Mouse (Mus musculus) layer of hippocampus, adult 11-12 months (tissue): ENCODE results near the gene Grin2b.
"Not testable (repeated sequence)": the region's sequence is repeated elsewhere in the genome, so short reads cannot be mapped to it uniquely, and the experiment has no call there.

Experiments used
- DNase-seq: peaks from one replicate; pipeline ENCODE4 v3.0.0; 2022; ENCODE audit warnings: low spot score

Gene Grin2b

GRCm38 (mm10) chr6:135904391-135904790 is 268.9 kb downstream of the Grin2b start:
- no peak for DNase-seq

GRCm38 (mm10) chr6:135900410-135900809 is 272.9 kb downstream of the Grin2b start:
- DNase-seq, result no peak

- peak; percentile 71 for DNase-seq
Observed at GRCm38 (mm10) chr6:135899225-135899624, 274.1 kb downstream of the Grin2b start.

- DNase-seq, result no peak
Observed at GRCm38 (mm10) chr6:135894793-135895228, 278.5 kb downstream of the Grin2b start.

- DNase-seq, result no peak
Observed at GRCm38 (mm10) chr6:135882611-135883010, 290.7 kb downstream of the Grin2b start.

GRCm38 (mm10) chr6:135876163-135876726 is 297.1 kb downstream of the Grin2b start:
- no peak for DNase-seq

GRCm38 (mm10) chr6:135874626-135875025 is 298.7 kb downstream of the Grin2b start:
- DNase-seq, result no peak

GRCm38 (mm10) chr6:135865832-135866231 is 307.5 kb downstream of the Grin2b start:
- DNase-seq, result peak; percentile 79

GRCm38 (mm10) chr6:135863965-135864364 is 309.3 kb downstream of the Grin2b start:
- DNase-seq, result peak; percentile 62

- peak; percentile 68 for DNase-seq
Observed at GRCm38 (mm10) chr6:135859502-135859901, 313.8 kb downstream of the Grin2b start.

- DNase-seq, result no peak
Observed at GRCm38 (mm10) chr6:135854173-135854591, 319.1 kb downstream of the Grin2b start.

- no peak for DNase-seq
Observed at GRCm38 (mm10) chr6:135843755-135844154, 329.6 kb downstream of the Grin2b start.

GRCm38 (mm10) chr6:135836353-135836752 is 337.0 kb downstream of the Grin2b start:
- no peak for DNase-seq

- DNase-seq, result no peak
Observed at GRCm38 (mm10) chr6:135833542-135833941, 339.8 kb downstream of the Grin2b start.

- DNase-seq, result no peak
Observed at GRCm38 (mm10) chr6:135832041-135832440, 341.3 kb downstream of the Grin2b start.

- DNase-seq, result no peak
Observed at GRCm38 (mm10) chr6:135831032-135831431, 342.3 kb downstream of the Grin2b start.

GRCm38 (mm10) chr6:135829458-135829857 is 343.9 kb downstream of the Grin2b start:
- no peak for DNase-seq

GRCm38 (mm10) chr6:135828976-135829375 is 344.3 kb downstream of the Grin2b start:
- DNase-seq, result no peak

- DNase-seq, result peak; percentile 62
Observed at GRCm38 (mm10) chr6:135827942-135828341, 345.4 kb downstream of the Grin2b start.

- no peak for DNase-seq
Observed at GRCm38 (mm10) chr6:135827317-135827716, 346.0 kb downstream of the Grin2b start.

- not testable (repeated sequence) for DNase-seq
Observed at GRCm38 (mm10) chr6:135826776-135827175, 346.5 kb downstream of the Grin2b start.

GRCm38 (mm10) chr6:135817391-135817790 is 355.9 kb downstream of the Grin2b start:
- no peak for DNase-seq

GRCm38 (mm10) chr6:135813755-135814154 is 359.6 kb downstream of the Grin2b start:
- DNase-seq, result no peak

GRCm38 (mm10) chr6:135805436-135805835 is 367.9 kb downstream of the Grin2b start:
- DNase-seq, result no peak
